Mouse (Mus musculus) layer of hippocampus, postnatal 10 days (tissue): ENCODE measurements at regions not wholly inside any gene's neighbourhood (a gene's known extent, or its start where the extent isn't known, plus 50 kb on each side); places are given as distances from the start of the nearest gene placed in this dataset.
A peak's percentile ranks its signal among the peaks of the same experiment; 100 is the strongest.

Source experiments
- DNase-seq, 2 experiments: peaks; one replicate each; pipeline ENCODE4 v3.0.0; 2021; ENCODE audit warnings: low spot score in 2 of 2

GRCm38 (mm10) chr14:81193689-81194088, 1209.8 kb downstream of the Olfm4 start:
- no peak for DNase-seq

- peak in 1 of 2 experiments; percentile 8 for DNase-seq
Measured at GRCm38 (mm10) chr14:81195657-81196353, 1211.9 kb downstream of the Olfm4 start.
